Mouse (Mus musculus) neural tube, embryonic 13.5 days (tissue): ENCODE data around the gene Dact2. TPM values are rescaled to one million over a fixed set of nuclear protein-coding genes. Genes with fewer than 3 reads are reported as not detected.

Experiments used
- ATAC-seq: fragments of 200-750 bp; cut with Nextera tagmentation; 2 replicates; pipeline ENCODE4 v1.8.0; 2017; ENCODE audit warnings: low read depth, mild to moderate bottlenecking, moderate TSS enrichment, moderate library complexity
- H3K27ac ChIP-seq: fragments of 300-500 bp; sonication (generic); replicated peaks from 2 replicates; pipeline ENCODE4 v1.5.1; 2015; ENCODE audit warnings: moderate library complexity, mild to moderate bottlenecking, inconsistent platforms
- H3K27me3 ChIP-seq: fragments of 300-500 bp; sonication (generic); 2 replicates; pipeline ENCODE4 v1.6.1; 2015; ENCODE audit warnings: mild to moderate bottlenecking, inconsistent platforms
- H3K36me3 ChIP-seq: fragments of 300-500 bp; sonication (generic); 2 replicates; pipeline ENCODE4 v1.6.1; 2015; ENCODE audit warnings: mild to moderate bottlenecking, inconsistent platforms
- H3K4me1 ChIP-seq: fragments of 300-500 bp; sonication (generic); replicated peaks from 2 replicates; pipeline ENCODE4 v1.6.1; 2015; ENCODE audit warnings: inconsistent platforms
- H3K4me2 ChIP-seq: fragments of 300-500 bp; sonication (generic); 2 replicates; pipeline ENCODE4 v1.6.1; 2015; ENCODE audit warnings: inconsistent platforms, mild to moderate bottlenecking, moderate library complexity
- H3K4me3 ChIP-seq: fragments of 300-500 bp; sonication (generic); 2 replicates; pipeline ENCODE4 v1.5.1; 2015; ENCODE audit warnings: mild to moderate bottlenecking, inconsistent platforms
- H3K9ac ChIP-seq: fragments of 300-500 bp; sonication (generic); 2 replicates; pipeline ENCODE4 v1.6.1; 2015; ENCODE audit warnings: moderate library complexity, mild to moderate bottlenecking, inconsistent platforms
- H3K9me3 ChIP-seq: fragments of 300-500 bp; sonication (generic); 2 replicates; pipeline ENCODE4 v1.6.1; 2016; ENCODE audit warnings: inconsistent platforms
- WGBS: fragments of 180-500 bp; shearing (Covaris S2); methylation state at CpG from one replicate; pipeline ENCODE4 v1.1.7; 2015; 5-methylcytosine and 5-hydroxymethylcytosine counted together
- polyA plus RNA-seq: library from polyadenylated mRNA; unstranded; fragments of >200 nt; fragmentation: Nextera tagmentation; extraction: Ambion mirVana; gene quantifications from 2 replicates; pipeline ENCODE4 v1.2.1, GENCODE M21; 2015

Gene Dact2
- polyA plus RNA-seq, 1 experiment from 2014 or later = 1.2 TPM

GRCm38 (mm10) chr17:14170961-14171479, 33.1 kb downstream of the Dact2 start:
- Histone ChIP-seq H3K4me3 (no peak overlapping the region), H3K36me3 (no peaks in the 10 kb centered on the region), H3K4me1 (peaks cover 20% of the 10 kb centered on the region), H3K9ac (no peak overlapping the region), H3K27me3 (no peaks in the 10 kb centered on the region), H3K4me2 (no peak overlapping the region), H3K9me3 (no peaks in the 10 kb centered on the region), H3K27ac (no peak overlapping the region)
- no peak for ATAC-seq
- 55% methylated on average over 5 of the region's 5 CpGs for WGBS

- Histone ChIP-seq H3K27ac (no peak overlapping the region), H3K36me3 (no peaks in the 10 kb centered on the region), H3K27me3 (no peaks in the 10 kb centered on the region), H3K4me2 (no peak overlapping the region), H3K4me3 (no peak overlapping the region), H3K9ac (no peak overlapping the region), H3K4me1 (peaks cover 36% of the 10 kb centered on the region), H3K9me3 (no peaks in the 10 kb centered on the region)
- WGBS = 76% methylated on average over 11 of the region's 11 CpGs
- no peak for ATAC-seq
Measured at GRCm38 (mm10) chr17:14169431-14169830, 34.7 kb downstream of the Dact2 start.

GRCm38 (mm10) chr17:14167594-14167993, 36.5 kb downstream of the Dact2 start:
- H3K27ac ChIP-seq = no peak overlapping the region
- no peaks in the 10 kb centered on the region for H3K36me3 ChIP-seq
- H3K4me2 ChIP-seq = no peak overlapping the region
- WGBS = 58% methylated on average over 5 of the region's 5 CpGs
- H3K4me1 ChIP-seq = peaks cover 45% of the 10 kb centered on the region
- H3K9ac ChIP-seq = no peak overlapping the region
- no peak for ATAC-seq
- H3K9me3 ChIP-seq = no peaks in the 10 kb centered on the region
- no peak overlapping the region for H3K4me3 ChIP-seq
- 0 out of 2 replicates have a peak, but pooled peaks cover 1% of the 10 kb centered on the region for H3K27me3 ChIP-seq

- Histone ChIP-seq H3K36me3 (no peaks in the 10 kb centered on the region), H3K4me3 (no peak overlapping the region), H3K4me2 (no peak overlapping the region), H3K4me1 (peaks cover 45% of the 10 kb centered on the region), H3K9me3 (no peaks in the 10 kb centered on the region), H3K27me3 (0 out of 2 replicates have a peak, but pooled peaks cover 4% of the 10 kb centered on the region), H3K9ac (no peak overlapping the region), H3K27ac (no peak overlapping the region)
- 67% methylated on average over 6 of the region's 6 CpGs for WGBS
- ATAC-seq = no peak
Measured at GRCm38 (mm10) chr17:14166746-14167432, 37.2 kb downstream of the Dact2 start.

- no peak for ATAC-seq
- H3K27me3 ChIP-seq = 0 out of 2 replicates have a peak, but pooled peaks cover 4% of the 10 kb centered on the region
- H3K4me2 ChIP-seq = peak overlapping the region; percentile 34
- peaks cover 45% of the 10 kb centered on the region for H3K4me1 ChIP-seq
- H3K36me3 ChIP-seq = no peaks in the 10 kb centered on the region
- H3K4me3 ChIP-seq = no peak overlapping the region
- H3K9ac ChIP-seq = peak overlapping the region; percentile 41; the same call in 1 of the 2 replicates
- peak overlapping the region; percentile 59 for H3K27ac ChIP-seq
- H3K9me3 ChIP-seq = no peaks in the 10 kb centered on the region
- 50% methylated on average over 9 of the region's 9 CpGs for WGBS
Measured at GRCm38 (mm10) chr17:14165934-14166610, 38.0 kb downstream of the Dact2 start.

- H3K4me2 ChIP-seq = peak overlapping the region; percentile 34
- H3K9ac ChIP-seq = peak overlapping the region; percentile 41; the same call in 1 of the 2 replicates
- peak overlapping the region; percentile 59 for H3K27ac ChIP-seq
- H3K4me1 ChIP-seq = peaks cover 45% of the 10 kb centered on the region
- peak; percentile 81 for ATAC-seq
- H3K9me3 ChIP-seq = no peaks in the 10 kb centered on the region
- WGBS = 3% methylated on average over 10 of the region's 10 CpGs
- H3K27me3 ChIP-seq = 0 out of 2 replicates have a peak, but pooled peaks cover 4% of the 10 kb centered on the region
- no peaks in the 10 kb centered on the region for H3K36me3 ChIP-seq
- no peak overlapping the region for H3K4me3 ChIP-seq
Measured at GRCm38 (mm10) chr17:14165332-14165876, 38.7 kb downstream of the Dact2 start.

- H3K9ac ChIP-seq = no peak overlapping the region
- H3K4me3 ChIP-seq = no peak overlapping the region
- 96% methylated on average over 3 of the region's 3 CpGs for WGBS
- no peak overlapping the region for H3K27ac ChIP-seq
- no peak for ATAC-seq
- H3K9me3 ChIP-seq = no peaks in the 10 kb centered on the region
- H3K27me3 ChIP-seq = 0 out of 2 replicates have a peak, but pooled peaks cover 4% of the 10 kb centered on the region
- no peaks in the 10 kb centered on the region for H3K36me3 ChIP-seq
- H3K4me2 ChIP-seq = no peak overlapping the region
- peaks cover 28% of the 10 kb centered on the region for H3K4me1 ChIP-seq
Measured at GRCm38 (mm10) chr17:14160846-14161245, 43.3 kb downstream of the Dact2 start.

GRCm38 (mm10) chr17:14157779-14158195, 46.3 kb downstream of the Dact2 start:
- ATAC-seq = no peak
- no peak overlapping the region for H3K4me3 ChIP-seq
- peaks cover 4% of the 10 kb centered on the region; the same call in 1 of the 2 replicates for H3K4me1 ChIP-seq
- WGBS = 37% methylated on average over 7 of the region's 7 CpGs
- no peaks in the 10 kb centered on the region for H3K36me3 ChIP-seq
- no peaks in the 10 kb centered on the region for H3K9me3 ChIP-seq
- no peak overlapping the region for H3K4me2 ChIP-seq
- no peak overlapping the region for H3K9ac ChIP-seq
- H3K27ac ChIP-seq = no peak overlapping the region
- H3K27me3 ChIP-seq = 0 out of 2 replicates have a peak, but pooled peaks cover 4% of the 10 kb centered on the region

Other genes starting within 250 kb of the Dact2 start
- gene Gm7356, start 200.6 kb downstream of the Dact2 start, polyA plus RNA-seq = not detected in 2 replicates
- not detected in 2 replicates for gene Gm7358, start 144.8 kb downstream of the Dact2 start, polyA plus RNA-seq
- 5.8 and 16.8 TPM in 2 replicates for gene Smoc2, start 75.2 kb upstream of the Dact2 start, polyA plus RNA-seq